Mouse (Mus musculus): Measurements from ENCODE around the gene Rcor3. TPM values are rescaled to one million over a fixed set of nuclear protein-coding genes. Genes with fewer than 3 reads are reported as not detected.

Rcor3 gene
- polyA plus RNA-seq, 1 experiment from 2014 or later = 40.4 TPM

- Histone ChIP-seq H3K27me3 (ENCODE audit: control insufficient read depth, insufficient read depth, low read depth, low read length) (peaks cover 10% of the 10 kb centered on the region), H3K4me2 (ENCODE audit: low read length) (no peak overlapping the region), H3K4me3 (ENCODE audit: low read depth, low read length) (no peak overlapping the region), H3K4me1 (ENCODE audit: control insufficient read depth, insufficient read depth, low read length) (peaks cover 5% of the 10 kb centered on the region), H3K36me3 (ENCODE audit: control insufficient read depth, insufficient read depth, low read length) (no peaks in the 10 kb centered on the region), H3K27ac (ENCODE audit: low read length) (no peak overlapping the region), H3K9ac (ENCODE audit: low read depth, low read length) (no peak overlapping the region), H3K9me3 (replicated peaks; ENCODE audit: control insufficient read depth, low read length, poor library complexity, severe bottlenecking) (no peaks in the 10 kb centered on the region)
- 92% methylated on average over 3 of the region's 3 CpGs for WGBS
- no peak for ATAC-seq
Measured at GRCm38 (mm10) chr1:192090281-192090680, 47.6 kb downstream of the Rcor3 start.

- Histone ChIP-seq H3K36me3 (ENCODE audit: control insufficient read depth, insufficient read depth, low read length) (no peaks in the 10 kb centered on the region), H3K4me1 (ENCODE audit: control insufficient read depth, insufficient read depth, low read length) (peaks cover 5% of the 10 kb centered on the region), H3K27ac (ENCODE audit: low read length) (no peak overlapping the region), H3K4me3 (ENCODE audit: low read depth, low read length) (no peak overlapping the region), H3K9ac (ENCODE audit: low read depth, low read length) (no peak overlapping the region), H3K4me2 (ENCODE audit: low read length) (no peak overlapping the region), H3K27me3 (ENCODE audit: control insufficient read depth, insufficient read depth, low read depth, low read length) (peaks cover 10% of the 10 kb centered on the region), H3K9me3 (replicated peaks; ENCODE audit: control insufficient read depth, low read length, poor library complexity, severe bottlenecking) (no peaks in the 10 kb centered on the region)
- no peak for ATAC-seq
- 58% methylated on average over 9 of the region's 9 CpGs for WGBS
Measured at GRCm38 (mm10) chr1:192089208-192090166, 48.4 kb downstream of the Rcor3 start.

- H3K4me2 ChIP-seq (ENCODE audit: low read length) = no peak overlapping the region
- H3K9me3 ChIP-seq (replicated peaks; ENCODE audit: control insufficient read depth, low read length, poor library complexity, severe bottlenecking) = no peaks in the 10 kb centered on the region
- H3K9ac ChIP-seq (ENCODE audit: low read depth, low read length) = no peak overlapping the region
- ATAC-seq = no peak
- H3K27me3 ChIP-seq (ENCODE audit: control insufficient read depth, insufficient read depth, low read depth, low read length) = peaks cover 10% of the 10 kb centered on the region
- 73% methylated on average over 4 of the region's 4 CpGs for WGBS
- H3K4me3 ChIP-seq (ENCODE audit: low read depth, low read length) = no peak overlapping the region
- H3K36me3 ChIP-seq (ENCODE audit: control insufficient read depth, insufficient read depth, low read length) = no peaks in the 10 kb centered on the region
- H3K27ac ChIP-seq (ENCODE audit: low read length) = no peak overlapping the region
- H3K4me1 ChIP-seq (ENCODE audit: control insufficient read depth, insufficient read depth, low read length) = peaks cover 5% of the 10 kb centered on the region
Measured at GRCm38 (mm10) chr1:192088011-192088410, 49.9 kb downstream of the Rcor3 start.

- no peak overlapping the region for H3K4me2 ChIP-seq (ENCODE audit: low read length)
- H3K27me3 ChIP-seq (ENCODE audit: control insufficient read depth, insufficient read depth, low read depth, low read length) = peaks cover 10% of the 10 kb centered on the region
- H3K4me3 ChIP-seq (ENCODE audit: low read depth, low read length) = no peak overlapping the region
- no peaks in the 10 kb centered on the region for H3K36me3 ChIP-seq (ENCODE audit: control insufficient read depth, insufficient read depth, low read length)
- 78% methylated on average over 4 of the region's 4 CpGs for WGBS
- H3K9me3 ChIP-seq (replicated peaks; ENCODE audit: control insufficient read depth, low read length, poor library complexity, severe bottlenecking) = no peaks in the 10 kb centered on the region
- ATAC-seq = no peak
- peaks cover 5% of the 10 kb centered on the region for H3K4me1 ChIP-seq (ENCODE audit: control insufficient read depth, insufficient read depth, low read length)
- no peak overlapping the region for H3K27ac ChIP-seq (ENCODE audit: low read length)
- H3K9ac ChIP-seq (ENCODE audit: low read depth, low read length) = no peak overlapping the region
Measured at GRCm38 (mm10) chr1:192087098-192087497, 50.8 kb downstream of the Rcor3 start.

- no peak overlapping the region for H3K4me3 ChIP-seq (ENCODE audit: low read depth, low read length)
- no peak overlapping the region for H3K4me2 ChIP-seq (ENCODE audit: low read length)
- H3K27ac ChIP-seq (ENCODE audit: low read length) = no peak overlapping the region
- H3K4me1 ChIP-seq (ENCODE audit: control insufficient read depth, insufficient read depth, low read length) = no peaks in the 10 kb centered on the region
- no peaks in the 10 kb centered on the region for H3K9me3 ChIP-seq (replicated peaks; ENCODE audit: control insufficient read depth, low read length, poor library complexity, severe bottlenecking)
- peaks cover 10% of the 10 kb centered on the region for H3K27me3 ChIP-seq (ENCODE audit: control insufficient read depth, insufficient read depth, low read depth, low read length)
- H3K36me3 ChIP-seq (ENCODE audit: control insufficient read depth, insufficient read depth, low read length) = no peaks in the 10 kb centered on the region
- no peak overlapping the region for H3K9ac ChIP-seq (ENCODE audit: low read depth, low read length)
- ATAC-seq = no peak
- 89% methylated on average over 12 of the region's 12 CpGs for WGBS
Measured at GRCm38 (mm10) chr1:192086279-192087037, 51.4 kb downstream of the Rcor3 start.

- Histone ChIP-seq H3K36me3 (ENCODE audit: control insufficient read depth, insufficient read depth, low read length) (no peaks in the 10 kb centered on the region), H3K4me3 (ENCODE audit: low read depth, low read length) (no peak overlapping the region), H3K27me3 (ENCODE audit: control insufficient read depth, insufficient read depth, low read depth, low read length) (no peaks in the 10 kb centered on the region; the same call in 1 of the 2 replicates), H3K27ac (ENCODE audit: low read length) (no peak overlapping the region), H3K9ac (ENCODE audit: low read depth, low read length) (no peak overlapping the region), H3K4me1 (ENCODE audit: control insufficient read depth, insufficient read depth, low read length) (no peaks in the 10 kb centered on the region), H3K4me2 (ENCODE audit: low read length) (no peak overlapping the region), H3K9me3 (replicated peaks; ENCODE audit: control insufficient read depth, low read length, poor library complexity, severe bottlenecking) (no peaks in the 10 kb centered on the region)
- no peak for ATAC-seq
- WGBS = 90% methylated on average over 10 of the region's 10 CpGs
Measured at GRCm38 (mm10) chr1:192085218-192085617, 52.6 kb downstream of the Rcor3 start.

- Histone ChIP-seq H3K4me2 (ENCODE audit: low read length) (no peak overlapping the region), H3K9ac (ENCODE audit: low read depth, low read length) (no peak overlapping the region), H3K4me3 (ENCODE audit: low read depth, low read length) (no peak overlapping the region), H3K36me3 (ENCODE audit: control insufficient read depth, insufficient read depth, low read length) (no peaks in the 10 kb centered on the region), H3K4me1 (ENCODE audit: control insufficient read depth, insufficient read depth, low read length) (no peaks in the 10 kb centered on the region), H3K9me3 (replicated peaks; ENCODE audit: control insufficient read depth, low read length, poor library complexity, severe bottlenecking) (no peaks in the 10 kb centered on the region), H3K27ac (ENCODE audit: low read length) (no peak overlapping the region), H3K27me3 (ENCODE audit: control insufficient read depth, insufficient read depth, low read depth, low read length) (no peaks in the 10 kb centered on the region)
- WGBS = 97% methylated on average over 1 of the region's 1 CpGs
- ATAC-seq = no peak
Measured at GRCm38 (mm10) chr1:192082646-192083045, 55.2 kb downstream of the Rcor3 start.

- Histone ChIP-seq H3K9ac (ENCODE audit: low read depth, low read length) (no peak overlapping the region), H3K4me3 (ENCODE audit: low read depth, low read length) (no peak overlapping the region), H3K27ac (ENCODE audit: low read length) (no peak overlapping the region), H3K4me2 (ENCODE audit: low read length) (no peak overlapping the region), H3K36me3 (ENCODE audit: control insufficient read depth, insufficient read depth, low read length) (no peaks in the 10 kb centered on the region), H3K9me3 (replicated peaks; ENCODE audit: control insufficient read depth, low read length, poor library complexity, severe bottlenecking) (no peaks in the 10 kb centered on the region), H3K4me1 (ENCODE audit: control insufficient read depth, insufficient read depth, low read length) (no peaks in the 10 kb centered on the region), H3K27me3 (ENCODE audit: control insufficient read depth, insufficient read depth, low read depth, low read length) (no peaks in the 10 kb centered on the region)
- 91% methylated on average over 2 of the region's 2 CpGs for WGBS
- no peak for ATAC-seq
Measured at GRCm38 (mm10) chr1:192081129-192081528, 56.7 kb downstream of the Rcor3 start.

- Histone ChIP-seq H3K27ac (ENCODE audit: low read length) (no peak overlapping the region), H3K4me3 (ENCODE audit: low read depth, low read length) (no peak overlapping the region), H3K36me3 (ENCODE audit: control insufficient read depth, insufficient read depth, low read length) (no peaks in the 10 kb centered on the region), H3K27me3 (ENCODE audit: control insufficient read depth, insufficient read depth, low read depth, low read length) (no peaks in the 10 kb centered on the region), H3K9me3 (replicated peaks; ENCODE audit: control insufficient read depth, low read length, poor library complexity, severe bottlenecking) (no peaks in the 10 kb centered on the region), H3K9ac (ENCODE audit: low read depth, low read length) (no peak overlapping the region), H3K4me1 (ENCODE audit: control insufficient read depth, insufficient read depth, low read length) (no peaks in the 10 kb centered on the region), H3K4me2 (ENCODE audit: low read length) (no peak overlapping the region)
- no peak for ATAC-seq
- WGBS = 89% methylated on average over 1 of the region's 1 CpGs
Measured at GRCm38 (mm10) chr1:192079121-192079520, 58.7 kb downstream of the Rcor3 start.
